Mouse (Mus musculus) bone marrow, adult 2 months (tissue): ENCODE data around the gene Dnmt3c.

Experiments
- CTCF ChIP-seq: fragments of 200-500 bp; IDR thresholded peaks from 2 replicates; pipeline ENCODE4 v1.5.1; 2011; ENCODE audit warnings: low read length, control low read depth; ENCODE audit not compliant: control insufficient read depth, insufficient read depth
- POLR2A ChIP-seq: fragments of 200-500 bp; IDR thresholded peaks from 2 replicates; pipeline ENCODE4 v1.6.1; 2011; ENCODE audit warnings: low read depth, mild to moderate bottlenecking, control low read depth, low read length, borderline replicate concordance; ENCODE audit not compliant: control insufficient read depth

GRCm38 (mm10) chr2:153750363-153750762 lies 53.9 kb downstream of the Dnmt3c start:
- TF ChIP-seq POLR2A (no peak), CTCF (no peak)
